Mouse (Mus musculus) liver, embryonic 16.5 days (tissue): Measurements from ENCODE around the gene Nudt1. TPM values are rescaled to one million over a fixed set of nuclear protein-coding genes. Genes with fewer than 3 reads are reported as not detected.

Source experiments
- ATAC-seq: fragments of 200-750 bp; cut with Nextera tagmentation; 2 replicates; pipeline ENCODE4 v1.8.0; 2017; ENCODE audit warnings: low read depth, mild to moderate bottlenecking, moderate number of reproducible peaks, moderate library complexity
- H3K27ac ChIP-seq: fragments of 300-500 bp; sonication (generic); 2 replicates; pipeline ENCODE4 v1.5.1; 2014; ENCODE audit warnings: mild to moderate bottlenecking, low read length
- H3K27me3 ChIP-seq: fragments of 300-500 bp; sonication (generic); 2 replicates; pipeline ENCODE4 v1.6.1; 2014; ENCODE audit warnings: low read depth, low read length, mixed read lengths; ENCODE audit not compliant: control insufficient read depth, insufficient read depth
- H3K36me3 ChIP-seq: fragments of 300-500 bp; sonication (generic); 2 replicates; pipeline ENCODE4 v1.6.1; 2014; ENCODE audit warnings: mild to moderate bottlenecking; ENCODE audit not compliant: control insufficient read depth, insufficient read depth
- H3K4me1 ChIP-seq: fragments of 300-500 bp; sonication (generic); 2 replicates; pipeline ENCODE4 v1.6.1; 2014; ENCODE audit warnings: low read depth, low read length, mixed read lengths; ENCODE audit not compliant: control insufficient read depth
- H3K4me2 ChIP-seq: fragments of 300-500 bp; sonication (generic); 2 replicates; pipeline ENCODE4 v1.6.1; 2014; ENCODE audit warnings: low read depth, low read length, mixed read lengths
- H3K4me3 ChIP-seq: fragments of 300-500 bp; sonication (generic); 2 replicates; pipeline ENCODE4 v1.5.1; 2014; ENCODE audit warnings: low read depth, mild to moderate bottlenecking, low read length
- H3K9ac ChIP-seq: fragments of 300-500 bp; sonication (generic); 2 replicates; pipeline ENCODE4 v1.6.1; 2014; ENCODE audit warnings: low read depth, low read length
- H3K9me3 ChIP-seq: fragments of 300-500 bp; sonication (generic); replicated peaks from 2 replicates; pipeline ENCODE4 v1.6.1; 2016; ENCODE audit warnings: low read length; ENCODE audit not compliant: control insufficient read depth
- WGBS: fragments of 180-500 bp; shearing (Covaris S2); extraction: QIAGEN DNeasy Blood & Tissue Kit; methylation state at CpG from one replicate; pipeline ENCODE4 v1.1.7; 2014; ENCODE audit not compliant: insufficient replicate concordance; 5-methylcytosine and 5-hydroxymethylcytosine counted together
- polyA plus RNA-seq: library from polyadenylated mRNA; unstranded; fragments of >200 nt; fragmentation: Nextera tagmentation; extraction: Ambion mirVana; gene quantifications from 2 replicates; pipeline ENCODE4 v1.2.1, GENCODE M21; 2015

The Nudt1 gene
- polyA plus RNA-seq, 1 experiment from 2014 or later: 19.0 TPM

- Histone ChIP-seq H3K9me3 (no peaks in the 10 kb centered on the region), H3K36me3 (no peaks in the 10 kb centered on the region), H3K4me2 (no peak overlapping the region), H3K4me3 (no peak overlapping the region), H3K27me3 (no peaks in the 10 kb centered on the region), H3K27ac (peak overlapping the region; percentile 72), H3K4me1 (peaks cover 18% of the 10 kb centered on the region), H3K9ac (0 out of 2 replicates have a peak overlapping the region, but pooled peaks have one; percentile 5)
- 37% methylated on average over 6 of the region's 6 CpGs for WGBS
- peak; percentile 49 for ATAC-seq
These were observed 49.2 kb downstream of the Nudt1 start for GRCm38 (mm10) chr5:140370446-140371254.

- Histone ChIP-seq H3K4me3 (no peak overlapping the region), H3K4me1 (peaks cover 18% of the 10 kb centered on the region)
These were observed 50.2 kb downstream of the Nudt1 start for GRCm38 (mm10) chr5:140371671-140372070.

GRCm38 (mm10) chr5:140373711-140374110, 52.3 kb downstream of the Nudt1 start:
- H3K27me3 ChIP-seq: no peaks in the 10 kb centered on the region
- no peak overlapping the region for H3K9ac ChIP-seq
- no peak for ATAC-seq
- H3K4me1 ChIP-seq: peaks cover 20% of the 10 kb centered on the region
- H3K4me3 ChIP-seq: no peak overlapping the region
- H3K36me3 ChIP-seq: no peaks in the 10 kb centered on the region
- H3K9me3 ChIP-seq: no peaks in the 10 kb centered on the region
- H3K4me2 ChIP-seq: no peak overlapping the region
- WGBS: 45% methylated on average over 2 of the region's 2 CpGs
- no peak overlapping the region for H3K27ac ChIP-seq

More at GRCm38 (mm10) chr5:140371671-140372070, 50.2 kb downstream of the Nudt1 start:
- Histone ChIP-seq H3K9ac (no peak overlapping the region), H3K27me3 (no peaks in the 10 kb centered on the region), H3K4me2 (no peak overlapping the region), H3K36me3 (no peaks in the 10 kb centered on the region), H3K9me3 (no peaks in the 10 kb centered on the region), H3K27ac (no peak overlapping the region)
- no peak for ATAC-seq
- WGBS: 62% methylated on average over 3 of the region's 3 CpGs

GRCm38 (mm10) chr5:140374226-140374625, 52.8 kb downstream of the Nudt1 start:
- Histone ChIP-seq H3K4me1 (peaks cover 19% of the 10 kb centered on the region), H3K4me3 (no peak overlapping the region), H3K27me3 (no peaks in the 10 kb centered on the region), H3K36me3 (no peaks in the 10 kb centered on the region), H3K27ac (no peak overlapping the region), H3K4me2 (no peak overlapping the region), H3K9ac (no peak overlapping the region), H3K9me3 (no peaks in the 10 kb centered on the region)
- 53% methylated on average over 3 of the region's 3 CpGs for WGBS
- no peak for ATAC-seq

GRCm38 (mm10) chr5:140375249-140375829, 53.9 kb downstream of the Nudt1 start:
- WGBS: 60% methylated on average over 4 of the region's 4 CpGs

GRCm38 (mm10) chr5:140378121-140378853, 56.8 kb downstream of the Nudt1 start:
- no peaks in the 10 kb centered on the region for H3K27me3 ChIP-seq
- no peak overlapping the region for H3K4me3 ChIP-seq
- no peak overlapping the region for H3K9ac ChIP-seq
- no peaks in the 10 kb centered on the region for H3K9me3 ChIP-seq
- 64% methylated on average over 6 of the region's 6 CpGs for WGBS
- H3K4me2 ChIP-seq: no peak overlapping the region
- no peak overlapping the region for H3K27ac ChIP-seq
- no peak for ATAC-seq
- peaks cover 9% of the 10 kb centered on the region for H3K4me1 ChIP-seq
- no peaks in the 10 kb centered on the region for H3K36me3 ChIP-seq

More at GRCm38 (mm10) chr5:140375249-140375829, 53.9 kb downstream of the Nudt1 start:
- H3K9ac ChIP-seq: no peak overlapping the region
- H3K4me2 ChIP-seq: no peak overlapping the region
- no peak overlapping the region for H3K27ac ChIP-seq
- H3K4me3 ChIP-seq: no peak overlapping the region
- peak; percentile 25; the same call in 1 of the 2 replicates for ATAC-seq
- no peaks in the 10 kb centered on the region for H3K36me3 ChIP-seq
- H3K9me3 ChIP-seq: no peaks in the 10 kb centered on the region
- no peaks in the 10 kb centered on the region for H3K27me3 ChIP-seq
- H3K4me1 ChIP-seq: peaks cover 14% of the 10 kb centered on the region

- 33% methylated on average over 6 of the region's 6 CpGs for WGBS
These were observed 57.8 kb downstream of the Nudt1 start for GRCm38 (mm10) chr5:140379299-140379698.

GRCm38 (mm10) chr5:140381156-140381555, 59.7 kb downstream of the Nudt1 start:
- Histone ChIP-seq H3K27ac (peak overlapping the region; percentile 18; the same call in 1 of the 2 replicates), H3K4me3 (no peak overlapping the region), H3K9ac (no peak overlapping the region), H3K4me1 (peaks cover 15% of the 10 kb centered on the region), H3K9me3 (no peaks in the 10 kb centered on the region), H3K4me2 (no peak overlapping the region), H3K27me3 (no peaks in the 10 kb centered on the region), H3K36me3 (no peaks in the 10 kb centered on the region)
- whole genome bisulfite sequencing: 66% methylated on average over 7 of the region's 7 CpGs
- no peak for ATAC-seq

More at GRCm38 (mm10) chr5:140379299-140379698, 57.8 kb downstream of the Nudt1 start:
- Histone ChIP-seq H3K4me1 (peaks cover 15% of the 10 kb centered on the region), H3K9me3 (no peaks in the 10 kb centered on the region), H3K9ac (no peak overlapping the region), H3K36me3 (no peaks in the 10 kb centered on the region), H3K27ac (no peak overlapping the region), H3K27me3 (no peaks in the 10 kb centered on the region), H3K4me2 (no peak overlapping the region), H3K4me3 (no peak overlapping the region)
- ATAC-seq: no peak
